16 mouse cellular contexts compared by ENCODE assay signal in the genomic region with DNA sequence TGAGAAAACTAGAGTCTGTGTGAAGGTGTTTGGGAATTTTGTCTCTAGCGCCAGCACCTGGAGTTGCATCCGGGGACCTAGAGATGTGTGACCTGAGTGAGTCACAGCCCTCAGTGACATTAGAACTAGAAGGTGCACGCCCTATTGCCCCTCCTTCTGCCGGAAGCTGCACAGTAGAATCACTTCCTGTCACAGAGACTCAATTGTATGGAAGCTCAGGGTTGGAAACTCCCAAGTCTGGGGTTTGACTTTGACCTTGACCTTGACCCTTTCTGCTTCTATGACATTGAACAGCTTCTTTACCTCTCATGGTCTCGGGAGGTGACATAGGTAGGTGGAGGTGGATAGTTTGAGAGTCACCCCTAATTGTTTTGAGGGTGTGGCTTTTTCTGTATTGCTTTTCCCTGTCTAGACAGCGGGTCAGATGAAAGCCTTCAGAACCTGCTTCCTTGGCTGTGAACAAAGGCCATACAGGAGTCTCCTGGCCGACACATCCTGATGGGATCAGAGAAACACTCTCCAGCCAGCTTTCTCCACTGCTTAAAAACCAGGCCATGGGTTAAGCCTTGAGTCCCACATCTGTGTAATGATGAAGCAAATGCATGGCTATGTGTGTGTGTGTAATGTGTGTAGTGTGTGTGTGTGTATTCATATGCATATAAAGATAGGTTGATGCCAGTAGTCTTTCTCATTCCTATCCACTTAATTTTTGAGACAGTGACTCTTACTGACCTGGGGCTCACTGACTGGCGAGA.
"Had no signal": no experiment of that assay in that cellular context is flagged by ENCODE, and none has a peak within 500 bp of the region (broad histone marks: within the 10 kb centered on the region; RNA-seq: fewer than 3 reads in every experiment).

No protein-coding gene starts in this region.

- H3K4me2 ChIP-seq: kidney, embryonic 15.5 days; limb, embryonic 12.5 days; limb, embryonic 15.5 days; liver, embryonic 11.5 days; lung, embryonic 14.5 days; midbrain, embryonic 13.5 days had no signal

- DNase-seq: kidney, postnatal 10 days; kidney, postnatal 36 days; left cerebral cortex, postnatal 4 days; liver, postnatal 0 days; lung, embryonic 14.5 days; thymus, adult 18-20 months; thymus, postnatal 36 days had no signal

- H3K27ac ChIP-seq: kidney, embryonic 15.5 days; limb, embryonic 12.5 days; limb, embryonic 15.5 days; liver, embryonic 14.5 days; macrophage; midbrain, embryonic 13.5 days had no signal

- H3K4me3 ChIP-seq: kidney, embryonic 15.5 days; limb, embryonic 12.5 days; limb, embryonic 15.5 days; midbrain, embryonic 13.5 days had no signal

- H3K9me3 ChIP-seq: kidney, embryonic 15.5 days; limb, embryonic 12.5 days; limb, embryonic 15.5 days; midbrain, embryonic 13.5 days had no signal

- H3K36me3 ChIP-seq: kidney, embryonic 15.5 days; limb, embryonic 12.5 days; limb, embryonic 15.5 days; midbrain, embryonic 13.5 days had no signal

- ATAC-seq: liver, postnatal 0 days; lung, postnatal 0 days; midbrain, embryonic 13.5 days; midbrain, embryonic 16.5 days had no signal

- H3K9ac ChIP-seq: kidney, embryonic 15.5 days; limb, embryonic 12.5 days; limb, embryonic 15.5 days; liver, embryonic 14.5 days; liver, postnatal 0 days; lung, embryonic 14.5 days; midbrain, embryonic 13.5 days had no signal

- H3K27me3 ChIP-seq: kidney, embryonic 15.5 days; limb, embryonic 15.5 days; midbrain, embryonic 13.5 days had no signal

- H3K4me1 ChIP-seq: midbrain, embryonic 13.5 days had no signal
